Mouse (Mus musculus) liver, embryonic 14.5 days (tissue): ENCODE data around the gene Exo1.

Experiments used
- CTCF ChIP-seq: IDR thresholded peaks from 2 replicates; pipeline ENCODE4 v1.5.1; 2016; ENCODE audit warnings: antibody characterized with exemption, low read depth, control low read depth
- EP300 ChIP-seq: IDR thresholded peaks from 2 replicates; pipeline ENCODE4 v1.6.1; 2016; ENCODE audit warnings: antibody characterized with exemption, low read depth

DNA sequence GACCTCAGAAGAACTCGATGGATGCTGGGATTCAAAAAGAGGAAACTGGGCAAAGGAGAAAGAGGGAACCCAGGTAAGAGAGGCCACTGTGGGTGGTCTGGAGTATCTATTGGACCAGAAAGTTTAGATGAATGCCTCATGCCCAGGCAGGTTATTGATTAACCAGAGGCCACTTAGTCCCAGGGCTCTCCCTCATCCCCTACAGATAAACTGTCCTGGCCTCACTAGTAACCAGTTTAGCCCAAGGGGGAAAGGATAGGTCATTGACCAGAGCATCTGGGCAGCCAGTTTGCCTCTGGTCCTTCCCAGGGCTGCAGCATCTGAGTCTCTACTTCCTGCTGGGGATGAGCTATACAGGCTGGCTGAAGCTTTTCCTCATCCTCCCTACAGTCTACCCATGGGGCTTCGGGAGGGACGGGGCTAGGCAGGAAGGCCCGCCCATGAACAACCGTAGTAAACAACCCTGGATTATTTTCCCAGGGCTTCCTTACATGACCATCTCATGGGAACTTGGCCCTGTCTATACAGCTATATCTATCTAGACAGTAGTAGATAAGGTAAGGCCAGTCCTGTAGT is 33.4 kb downstream of the Exo1 start:
- TF ChIP-seq CTCF, result no peak
- TF ChIP-seq EP300, result no peak
